Mouse (Mus musculus) embryonic facial prominence, embryonic 11.5 days (tissue): Measurements from ENCODE around the gene Nat8f5. TPM values are rescaled to one million over a fixed set of nuclear protein-coding genes. Genes with fewer than 3 reads are reported as not detected.
"Not testable (repeated sequence)": the region's sequence is repeated elsewhere in the genome, so short reads cannot be mapped to it uniquely, and the experiment has no call there.

Experiments
- ATAC-seq: fragments of 200-750 bp; cut with Nextera tagmentation; replicated peaks from 2 replicates; pipeline ENCODE4 v1.8.0; 2017; ENCODE audit warnings: low read depth; ENCODE audit not compliant: insufficient number of reproducible peaks, low FRiP score, low TSS enrichment
- DNase-seq: peaks from one replicate; pipeline ENCODE4 v3.0.0-alpha.2; 2015; ENCODE audit warnings: low spot score
- H3K27ac ChIP-seq: fragments of 300-500 bp; sonication (generic); replicated peaks from 2 replicates; pipeline ENCODE4 v1.5.1; 2014; ENCODE audit warnings: mild to moderate bottlenecking, low read depth, low read length, control low read depth
- H3K27me3 ChIP-seq: fragments of 300-500 bp; sonication (generic); 2 replicates; pipeline ENCODE4 v1.6.1; 2014; ENCODE audit warnings: mild to moderate bottlenecking, low read length, moderate library complexity, mixed read lengths; ENCODE audit not compliant: control insufficient read depth, insufficient read depth
- H3K36me3 ChIP-seq: fragments of 300-500 bp; sonication (generic); replicated peaks from 2 replicates; pipeline ENCODE4 v1.6.1; 2014; ENCODE audit warnings: low read depth, mild to moderate bottlenecking, low read length, moderate library complexity, mixed read lengths; ENCODE audit not compliant: control insufficient read depth, insufficient read depth
- H3K4me1 ChIP-seq: fragments of 300-500 bp; sonication (generic); 2 replicates; pipeline ENCODE4 v1.6.1; 2014; ENCODE audit warnings: low read length, mixed read lengths; ENCODE audit not compliant: control insufficient read depth, insufficient read depth
- H3K4me2 ChIP-seq: fragments of 300-500 bp; sonication (generic); 2 replicates; pipeline ENCODE4 v1.6.1; 2014; ENCODE audit warnings: low read depth, mild to moderate bottlenecking, control low read depth, low read length, moderate library complexity
- H3K4me3 ChIP-seq: fragments of 300-500 bp; sonication (generic); 2 replicates; pipeline ENCODE4 v1.5.1; 2014; ENCODE audit warnings: low read depth, low read length, control low read depth
- H3K9ac ChIP-seq: fragments of 300-500 bp; sonication (generic); replicated peaks from 2 replicates; pipeline ENCODE4 v1.6.1; 2014; ENCODE audit warnings: mild to moderate bottlenecking, control low read depth, low read length
- H3K9me3 ChIP-seq: fragments of 300-500 bp; sonication (generic); replicated peaks from 2 replicates; pipeline ENCODE4 v1.6.1; 2016; ENCODE audit warnings: mild to moderate bottlenecking, low read length, inconsistent platforms, mixed read lengths; ENCODE audit not compliant: control insufficient read depth
- WGBS: fragments of 180-500 bp; shearing (Covaris S2); extraction: QIAGEN DNeasy Blood & Tissue Kit; methylation state at CpG from one replicate; pipeline ENCODE4 v1.1.7; 2014; 5-methylcytosine and 5-hydroxymethylcytosine counted together
- polyA plus RNA-seq: library from polyadenylated mRNA; unstranded; fragments of >200 nt; fragmentation: Nextera tagmentation; extraction: Ambion mirVana; gene quantifications from 2 replicates; pipeline ENCODE4 v1.2.1, GENCODE M21; 2014

Nat8f5 gene
- polyA plus RNA-seq, 1 experiment from 2014 or later: not detected

- Histone ChIP-seq H3K9me3 (no peaks in the 10 kb centered on the region), H3K36me3 (no peaks in the 10 kb centered on the region), H3K4me3 (no peak within 1 kb of the TSS), H3K27ac (no peak within 1 kb of the TSS), H3K9ac (no peak within 1 kb of the TSS), H3K4me2 (no peak within 1 kb of the TSS), H3K4me1 (no peaks in the 10 kb centered on the region; the same call in 1 of the 2 replicates), H3K27me3 (no peaks in the 10 kb centered on the region)
- DNase-seq (no peak), ATAC-seq (no peak)
- WGBS: 83% methylated on average over 7 of the region's 7 CpGs
Observed at GRCm38 (mm10) chr6:85831796-85832321, 11.1 kb upstream of the Nat8f5 start, which contains the start of gene Nat8. Nat8 (minus strand) TSS chr6:85832082.

GRCm38 (mm10) chr6:85829462-85829861, 8.7 kb upstream of the Nat8f5 start:
- Histone ChIP-seq H3K4me1 (no peaks in the 10 kb centered on the region; the same call in 1 of the 2 replicates), H3K4me3 (no peak overlapping the region), H3K9ac (no peak overlapping the region), H3K9me3 (no peaks in the 10 kb centered on the region), H3K36me3 (no peaks in the 10 kb centered on the region), H3K27me3 (no peaks in the 10 kb centered on the region), H3K4me2 (no peak overlapping the region), H3K27ac (no peak overlapping the region)
- DNase-seq: no peak
- no peak for ATAC-seq
- WGBS: 50% methylated on average over 1 of the region's 1 CpGs

- WGBS: 84% methylated on average over 2 of the region's 2 CpGs
- H3K27ac ChIP-seq: no peak overlapping the region
- no peaks in the 10 kb centered on the region for H3K27me3 ChIP-seq
- no peaks in the 10 kb centered on the region for H3K9me3 ChIP-seq
- no peak overlapping the region for H3K4me2 ChIP-seq
- H3K4me1 ChIP-seq: no peaks in the 10 kb centered on the region
- H3K4me3 ChIP-seq: no peak overlapping the region
- no peaks in the 10 kb centered on the region for H3K36me3 ChIP-seq
- DNase-seq: no peak
- no peak for ATAC-seq
- no peak overlapping the region for H3K9ac ChIP-seq
Observed at GRCm38 (mm10) chr6:85825886-85826285, 5.1 kb upstream of the Nat8f5 start.

DNA sequence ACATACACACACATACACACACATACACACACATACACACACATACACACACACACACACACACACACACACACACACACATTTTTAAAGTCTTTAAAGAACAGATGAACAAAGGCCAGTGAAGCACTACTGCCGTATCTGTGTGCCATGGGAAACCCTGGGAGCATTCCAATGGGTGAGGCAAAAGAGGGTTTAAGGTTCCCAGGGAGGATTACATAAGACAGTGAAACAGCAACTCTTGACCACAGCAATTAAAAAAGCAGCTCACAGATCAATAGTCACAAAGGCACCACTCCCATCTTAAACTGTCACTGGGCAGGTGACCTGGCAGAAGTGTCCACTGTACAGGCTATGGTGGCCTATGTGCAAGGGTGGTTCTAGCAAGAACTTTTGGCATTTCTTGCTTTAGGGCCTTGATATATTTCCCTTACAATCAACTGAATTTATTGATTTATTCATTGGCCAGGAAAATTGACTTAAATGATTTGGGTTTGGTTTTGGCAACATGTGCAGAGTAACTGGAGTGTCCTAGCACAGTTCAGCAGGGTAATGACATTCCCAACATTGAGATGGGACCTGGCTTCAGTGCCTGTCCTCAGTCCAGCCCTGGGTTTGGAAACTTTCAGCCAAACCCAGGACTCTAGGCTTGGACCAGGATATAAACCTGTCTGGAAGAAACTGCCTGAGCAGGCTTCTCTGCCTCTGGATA, 2.8 kb upstream of the Nat8f5 start:
- no peaks in the 10 kb centered on the region for H3K4me1 ChIP-seq
- H3K27me3 ChIP-seq: no peaks in the 10 kb centered on the region
- DNase-seq (no peak), ATAC-seq (no peak)
- no peak overlapping the region for H3K9ac ChIP-seq
- no peak overlapping the region for H3K4me2 ChIP-seq
- no peak overlapping the region for H3K27ac ChIP-seq
- no peaks in the 10 kb centered on the region for H3K36me3 ChIP-seq
- H3K4me3 ChIP-seq: no peak overlapping the region
- 86% methylated on average over 1 of the region's 1 CpGs for WGBS
- H3K9me3 ChIP-seq: no peaks in the 10 kb centered on the region

GRCm38 (mm10) chr6:85822286-85822685, 1.5 kb upstream of the Nat8f5 start:
- Histone ChIP-seq H3K36me3 (no peaks in the 10 kb centered on the region), H3K27ac (no peak overlapping the region), H3K9ac (no peak overlapping the region), H3K4me1 (no peaks in the 10 kb centered on the region), H3K27me3 (no peaks in the 10 kb centered on the region), H3K4me3 (no peak overlapping the region), H3K9me3 (no peaks in the 10 kb centered on the region), H3K4me2 (no peak overlapping the region)
- ATAC-seq: no peak
- 80% methylated on average over 4 of the region's 4 CpGs for WGBS
- DNase-seq: no peak

DNA sequence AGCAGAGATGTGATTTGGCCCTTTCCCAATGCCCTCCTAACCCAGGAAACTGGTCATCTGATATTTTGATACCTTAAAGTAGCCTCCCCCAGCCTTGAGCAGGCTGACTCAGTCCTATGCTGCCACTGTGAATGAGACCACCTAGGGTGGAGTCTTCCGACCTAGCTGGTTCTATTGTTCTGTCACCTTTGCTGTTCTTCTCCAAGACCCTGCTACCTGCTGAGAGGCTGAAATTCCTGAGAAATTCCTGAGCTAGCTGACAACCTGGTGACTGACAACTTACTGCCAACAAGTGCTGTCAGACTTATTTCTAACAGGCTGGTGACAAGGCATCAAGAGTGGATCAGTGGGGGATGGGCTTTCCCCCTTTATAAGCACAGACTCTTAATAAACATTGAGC, 2.4 kb downstream of the Nat8f5 start:
- no peak for DNase-seq
- no peak for ATAC-seq
- H3K4me1 ChIP-seq: no peaks in the 10 kb centered on the region
- no peak overlapping the region for H3K27ac ChIP-seq
- no peaks in the 10 kb centered on the region for H3K9me3 ChIP-seq
- no peaks in the 10 kb centered on the region for H3K36me3 ChIP-seq
- H3K27me3 ChIP-seq: no peaks in the 10 kb centered on the region
- WGBS: 36% methylated on average over 1 of the region's 1 CpGs
- no peak overlapping the region for H3K9ac ChIP-seq
- no peak overlapping the region for H3K4me2 ChIP-seq
- no peak overlapping the region for H3K4me3 ChIP-seq

GRCm38 (mm10) chr6:85813339-85813738, 7.4 kb downstream of the Nat8f5 start:
- Histone ChIP-seq H3K36me3 (no peaks in the 10 kb centered on the region), H3K4me1 (no peaks in the 10 kb centered on the region), H3K4me2 (no peak overlapping the region), H3K9ac (no peak overlapping the region), H3K27me3 (no peaks in the 10 kb centered on the region), H3K4me3 (no peak overlapping the region), H3K27ac (no peak overlapping the region), H3K9me3 (no peaks in the 10 kb centered on the region)
- ATAC-seq: no peak
- DNase-seq: no peak
- WGBS: 80% methylated on average over 2 of the region's 2 CpGs

DNA sequence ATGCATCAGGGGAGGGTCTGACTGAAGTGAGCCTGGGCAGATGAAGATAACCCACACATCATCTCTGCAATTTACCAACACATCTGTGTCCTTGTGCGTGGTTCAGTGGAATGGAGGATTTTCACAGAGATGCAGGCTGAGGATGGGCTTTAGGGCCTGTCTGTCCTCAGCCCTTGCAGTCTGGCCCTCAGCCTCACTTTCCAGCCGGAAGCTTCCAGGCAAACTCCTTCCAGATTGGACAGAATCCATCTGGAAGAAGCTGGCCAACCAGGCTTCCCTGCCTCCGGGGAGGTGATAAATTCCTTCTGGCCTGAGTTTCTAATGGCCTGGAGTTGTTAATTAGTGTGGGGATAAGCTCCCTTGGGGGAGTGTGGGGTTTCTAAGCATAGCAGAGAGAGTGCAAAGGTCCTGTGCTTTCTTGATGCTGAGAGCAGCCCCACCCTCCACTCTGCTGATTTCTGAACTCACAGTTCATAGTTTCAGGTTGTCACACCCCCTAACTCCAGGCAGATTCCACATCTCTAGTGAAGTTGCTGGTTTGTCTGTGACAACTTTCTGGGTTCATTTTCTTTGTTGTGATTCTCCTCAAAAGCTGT, 9.7 kb downstream of the Nat8f5 start:
- not testable (repeated sequence) for H3K27me3 ChIP-seq, H3K9me3 ChIP-seq, H3K4me2 ChIP-seq, H3K4me1 ChIP-seq, H3K36me3 ChIP-seq, H3K4me3 ChIP-seq, H3K9ac ChIP-seq, DNase-seq, H3K27ac ChIP-seq, ATAC-seq
- WGBS: 57% methylated on average over 2 of the region's 3 CpGs
